Mouse (Mus musculus) limb, embryonic 14.5 days (tissue): ENCODE results near the gene Actr1a. TPM values are rescaled to one million over a fixed set of nuclear protein-coding genes. Genes with fewer than 3 reads are reported as not detected.

ENCODE experiments used
- ATAC-seq: fragments of 200-750 bp; cut with Nextera tagmentation; 2 replicates; pipeline ENCODE4 v1.8.0; 2017; ENCODE audit warnings: low read depth, moderate number of reproducible peaks, moderate TSS enrichment; ENCODE audit not compliant: low FRiP score
- DNase-seq: peaks from one replicate; pipeline ENCODE4 v3.0.0-alpha.2; 2015; ENCODE audit warnings: low spot score
- H3K27ac ChIP-seq: fragments of 300-500 bp; sonication (generic); replicated peaks from 2 replicates; pipeline ENCODE4 v1.5.1; 2014; ENCODE audit warnings: low read depth, mild to moderate bottlenecking, low read length, moderate library complexity, mixed read lengths
- H3K27me3 ChIP-seq: fragments of 300-500 bp; sonication (generic); 2 replicates; pipeline ENCODE4 v1.6.1; 2014; ENCODE audit warnings: low read length, mixed read lengths; ENCODE audit not compliant: control insufficient read depth, insufficient read depth
- H3K36me3 ChIP-seq: fragments of 300-500 bp; sonication (generic); 2 replicates; pipeline ENCODE4 v1.6.1; 2014; ENCODE audit warnings: mild to moderate bottlenecking, low read length, moderate library complexity, mixed read lengths; ENCODE audit not compliant: control insufficient read depth, insufficient read depth
- H3K4me1 ChIP-seq: fragments of 300-500 bp; sonication (generic); 2 replicates; pipeline ENCODE4 v1.6.1; 2014; ENCODE audit warnings: antibody characterized with exemption, low read length, mixed read lengths; ENCODE audit not compliant: control insufficient read depth, insufficient read depth
- H3K4me2 ChIP-seq: fragments of 300-500 bp; sonication (generic); replicated peaks from 2 replicates; pipeline ENCODE4 v1.6.1; 2014; ENCODE audit warnings: low read depth, mild to moderate bottlenecking, low read length, moderate library complexity; ENCODE audit not compliant: severe bottlenecking
- H3K4me3 ChIP-seq: fragments of 300-500 bp; sonication (generic); replicated peaks from 2 replicates; pipeline ENCODE4 v1.5.1; 2014; ENCODE audit warnings: low read length
- H3K9ac ChIP-seq: fragments of 300-500 bp; sonication (generic); 2 replicates; pipeline ENCODE4 v1.6.1; 2014; ENCODE audit warnings: mild to moderate bottlenecking, low read depth, low read length, moderate library complexity; ENCODE audit not compliant: severe bottlenecking
- H3K9me3 ChIP-seq: fragments of 300-500 bp; sonication (generic); 2 replicates; pipeline ENCODE4 v1.6.1; 2016; ENCODE audit warnings: low read length; ENCODE audit not compliant: control insufficient read depth
- POLR2A ChIP-seq: fragments of 200-500 bp; IDR thresholded peaks from 2 replicates; pipeline ENCODE4 v1.8.0; 2012; ENCODE audit warnings: inconsistent platforms, mild to moderate bottlenecking, moderate library complexity, borderline replicate concordance; ENCODE audit not compliant: insufficient read depth, insufficient read length; ENCODE audit errors: extremely low read depth
- WGBS: fragments of 180-500 bp; shearing (Covaris S2); extraction: QIAGEN DNeasy Blood & Tissue Kit; methylation state at CpG from one replicate; pipeline ENCODE4 v1.1.7; 2014; 5-methylcytosine and 5-hydroxymethylcytosine counted together
- polyA plus RNA-seq, 2 experiments: library from polyadenylated mRNA; depleted of rRNA in 1 of 2; stranded (reverse) in 1 of 2; unstranded in 1 of 2; fragments of >200 nt; fragmentation: Nextera tagmentation in 1 of 2; extraction: Ambion mirVana in 1 of 2; gene quantifications; 2 replicates each; pipeline versions ENCODE4 v1.2.1 to v1.2.3; 2012 to 2014

Gene Actr1a
- polyA plus RNA-seq, 2 experiments: 96.2 to 152 TPM

- H3K9me3 ChIP-seq: no peaks in the 10 kb centered on the region
- H3K4me1 ChIP-seq: peaks cover 28% of the 10 kb centered on the region
- TF ChIP-seq POLR2A: no peak
- no peaks in the 10 kb centered on the region for H3K27me3 ChIP-seq
- WGBS: 76% methylated on average over 7 of the region's 7 CpGs
- H3K4me2 ChIP-seq: no peak overlapping the region
- no peak overlapping the region for H3K4me3 ChIP-seq
- no peak overlapping the region for H3K27ac ChIP-seq
- DNase-seq: no peak
- no peak for ATAC-seq
- H3K9ac ChIP-seq: no peak overlapping the region
- H3K36me3 ChIP-seq: peaks cover 42% of the 10 kb centered on the region
These were observed 5.0 kb upstream of the Actr1a start for GRCm38 (mm10) chr19:46400558-46400957.

- Histone ChIP-seq H3K4me3 (no peak overlapping the region), H3K9ac (0 out of 2 replicates have a peak overlapping the region, but pooled peaks have one; percentile 21), H3K4me1 (peaks cover 28% of the 10 kb centered on the region), H3K9me3 (no peaks in the 10 kb centered on the region), H3K4me2 (no peak overlapping the region), H3K27me3 (no peaks in the 10 kb centered on the region), H3K36me3 (peaks cover 35% of the 10 kb centered on the region), H3K27ac (no peak overlapping the region)
- DNase-seq: no peak
- ATAC-seq: no peak
- 33% methylated on average over 7 of the region's 7 CpGs for WGBS
- TF ChIP-seq POLR2A: no peak
These were observed 4.3 kb upstream of the Actr1a start for GRCm38 (mm10) chr19:46399886-46400285.

GRCm38 (mm10) chr19:46399372-46399771 is 3.8 kb upstream of the Actr1a start:
- Histone ChIP-seq H3K27me3 (no peaks in the 10 kb centered on the region), H3K27ac (no peak overlapping the region), H3K36me3 (peaks cover 32% of the 10 kb centered on the region), H3K4me1 (peaks cover 30% of the 10 kb centered on the region), H3K4me2 (no peak overlapping the region), H3K9me3 (no peaks in the 10 kb centered on the region), H3K4me3 (no peak overlapping the region), H3K9ac (no peak overlapping the region)
- 73% methylated on average over 6 of the region's 6 CpGs for WGBS
- TF ChIP-seq POLR2A: no peak
- ATAC-seq (no peak), DNase-seq (no peak)

- no peaks in the 10 kb centered on the region for H3K9me3 ChIP-seq
- H3K4me3 ChIP-seq: peak overlapping the region; percentile 57
- H3K9ac ChIP-seq: peak overlapping the region; percentile 77
- H3K27me3 ChIP-seq: no peaks in the 10 kb centered on the region
- no peak overlapping the region for H3K27ac ChIP-seq
- 35% methylated on average over 3 of the region's 3 CpGs for WGBS
- peak overlapping the region; percentile 79 for H3K4me2 ChIP-seq
- peaks cover 36% of the 10 kb centered on the region for H3K4me1 ChIP-seq
- ATAC-seq (no peak), DNase-seq (no peak)
- peaks cover 22% of the 10 kb centered on the region for H3K36me3 ChIP-seq
- no peak for TF ChIP-seq POLR2A
These were observed 2.9 kb upstream of the Actr1a start for GRCm38 (mm10) chr19:46398401-46398800.

GRCm38 (mm10) chr19:46397436-46398001 is 2.0 kb upstream of the Actr1a start:
- H3K4me1 ChIP-seq: peaks cover 38% of the 10 kb centered on the region
- H3K27me3 ChIP-seq: no peaks in the 10 kb centered on the region
- TF ChIP-seq POLR2A: no peak
- H3K9me3 ChIP-seq: no peaks in the 10 kb centered on the region
- peaks cover 13% of the 10 kb centered on the region for H3K36me3 ChIP-seq
- peak overlapping the region; percentile 82 for H3K27ac ChIP-seq
- peak overlapping the region; percentile 57 for H3K4me3 ChIP-seq
- ATAC-seq: no peak
- H3K9ac ChIP-seq: peak overlapping the region; percentile 77
- peak; percentile 41 for DNase-seq
- peak overlapping the region; percentile 79 for H3K4me2 ChIP-seq
- WGBS: 1% methylated on average over 18 of the region's 19 CpGs
